ENCODE assay signal across 8 mouse cellular contexts in the genomic region with DNA sequence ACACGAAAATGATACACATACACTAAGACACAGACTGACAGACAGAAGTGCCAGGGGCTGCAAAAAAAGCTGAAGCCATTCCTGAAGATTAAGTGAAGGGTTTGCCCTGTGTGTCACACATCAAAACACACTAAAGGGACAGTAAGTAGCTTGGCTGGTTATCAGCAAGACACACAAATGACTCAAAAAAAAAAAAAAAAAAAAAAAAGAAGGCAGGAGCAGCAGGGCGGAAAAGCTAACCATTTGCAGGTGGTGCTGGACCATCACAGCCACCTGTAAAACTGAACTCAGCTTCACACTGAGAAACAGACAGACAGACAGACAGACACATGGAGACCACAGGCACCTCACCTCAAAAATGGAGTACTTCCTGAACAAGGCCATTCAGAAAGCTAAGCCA. TPM values are rescaled to one million over a fixed set of nuclear protein-coding genes. Genes with fewer than 3 reads are reported as not detected.
DNase-seq lines count a peak whose midpoint lies in the region; ATAC-seq lines count a peak whose summit lies in the region.
"Had no signal": no experiment of that assay in that cellular context is flagged by ENCODE, and none has a peak within 500 bp of the region (broad histone marks: within the 10 kb centered on the region; RNA-seq: fewer than 3 reads in every experiment).

No protein-coding gene starts in this region.

- H3K27me3 ChIP-seq in lung, embryonic 15.5 days = no peaks in the 10 kb centered on the region
- no peaks in the 10 kb centered on the region for H3K27me3 ChIP-seq in forebrain, embryonic 10.5 days (ENCODE audit: poor library complexity, severe bottlenecking)
- H3K27me3 ChIP-seq in limb, embryonic 12.5 days = no peaks in the 10 kb centered on the region
- H3K27me3 ChIP-seq in neural tube, embryonic 14.5 days (ENCODE audit: control insufficient read depth, insufficient read depth, low read length) = no peaks in the 10 kb centered on the region

- WGBS in lung, embryonic 15.5 days = 74% methylated on average over 2 of the region's 2 CpGs
- WGBS in forebrain, embryonic 10.5 days = 94% methylated on average over 2 of the region's 2 CpGs
- 76% methylated on average over 2 of the region's 2 CpGs for WGBS in limb, embryonic 12.5 days
- 96% methylated on average over 2 of the region's 2 CpGs for WGBS in neural tube, embryonic 14.5 days

- H3K36me3 ChIP-seq in lung, embryonic 15.5 days = peaks cover 14% of the 10 kb centered on the region
- H3K36me3 ChIP-seq in forebrain, embryonic 10.5 days (replicated peaks) = peaks cover 57% of the 10 kb centered on the region
- H3K36me3 ChIP-seq in limb, embryonic 12.5 days = peaks cover 25% of the 10 kb centered on the region
- no peaks in the 10 kb centered on the region for H3K36me3 ChIP-seq in neural tube, embryonic 14.5 days (ENCODE audit: control insufficient read depth, insufficient read depth, low read length)

- peak overlapping the region; percentile 53; the same call in 1 of the 2 replicates for H3K4me2 ChIP-seq in lung, embryonic 15.5 days
- H3K4me2 ChIP-seq in limb, embryonic 12.5 days = peak overlapping the region; percentile 72
- H3K4me2 ChIP-seq in neural tube, embryonic 14.5 days (ENCODE audit: low read depth, low read length) = peak overlapping the region; percentile 55; the same call in 1 of the 2 replicates

- H3K27ac ChIP-seq in lung, embryonic 15.5 days = no peak overlapping the region
- no peak overlapping the region for H3K27ac ChIP-seq in forebrain, embryonic 10.5 days
- H3K27ac ChIP-seq in limb, embryonic 12.5 days = no peak overlapping the region
- H3K27ac ChIP-seq in neural tube, embryonic 14.5 days (ENCODE audit: low read depth, low read length) = no peak overlapping the region

- no peak overlapping the region; the same call in 1 of the 2 replicates for H3K4me3 ChIP-seq in lung, embryonic 15.5 days
- peak overlapping the region; percentile 96; the same call in 1 of the 2 replicates for H3K4me3 ChIP-seq in forebrain, embryonic 10.5 days
- H3K4me3 ChIP-seq in limb, embryonic 12.5 days (replicated peaks) = no peak overlapping the region
- no peak overlapping the region for H3K4me3 ChIP-seq in neural tube, embryonic 14.5 days (ENCODE audit: low read depth, low read length)

- no peak for ATAC-seq in lung, embryonic 15.5 days (ENCODE audit: borderline replicate concordance, extremely low read depth, low FRiP score, low TSS enrichment)
- ATAC-seq in limb, embryonic 12.5 days (ENCODE audit: insufficient number of reproducible peaks, insufficient read depth, low FRiP score, low TSS enrichment, low read depth) = no peak
- no peak for ATAC-seq in neural tube, embryonic 14.5 days (ENCODE audit: low read depth)

- DNase-seq in lung, postnatal 36 days = no peak
- no peak for DNase-seq in forebrain, embryonic 10.5 days (ENCODE audit: extremely low spot score, low spot score)
- no peak for DNase-seq in frontal cortex, postnatal 10 days (ENCODE audit: low spot score in 2 of 2)
- DNase-seq in cerebellum, postnatal 25 days = no peak
- DNase-seq: heart, adult 18-20 months had no signal

- H3K9ac ChIP-seq in lung, embryonic 15.5 days = no peak overlapping the region
- no peak overlapping the region for H3K9ac ChIP-seq in limb, embryonic 12.5 days (replicated peaks)
- no peak overlapping the region for H3K9ac ChIP-seq in neural tube, embryonic 14.5 days (replicated peaks; ENCODE audit: low read depth, low read length)

- no peaks in the 10 kb centered on the region for H3K9me3 ChIP-seq in lung, embryonic 15.5 days
- peaks cover 30% of the 10 kb centered on the region for H3K9me3 ChIP-seq in forebrain, embryonic 10.5 days
- H3K9me3 ChIP-seq in limb, embryonic 12.5 days = peaks cover 6% of the 10 kb centered on the region; the same call in 1 of the 2 replicates
- H3K9me3 ChIP-seq in neural tube, embryonic 14.5 days (ENCODE audit: control insufficient read depth, low read length) = no peaks in the 10 kb centered on the region

- H3K4me1 ChIP-seq in lung, embryonic 15.5 days = peaks cover 29% of the 10 kb centered on the region
- H3K4me1 ChIP-seq in forebrain, embryonic 10.5 days = peaks cover 28% of the 10 kb centered on the region
- peaks cover 22% of the 10 kb centered on the region for H3K4me1 ChIP-seq in limb, embryonic 12.5 days (replicated peaks)
- peaks cover 23% of the 10 kb centered on the region for H3K4me1 ChIP-seq in neural tube, embryonic 14.5 days (ENCODE audit: control insufficient read depth, insufficient read depth, low read length)

RNA-seq across cellular contexts. Expression of gene Nelfa, which starts 2.1 kb away (rescaled TPM):
- 52.7 and 54.3 TPM in 2 replicates for polyA plus RNA-seq in lung, embryonic 15.5 days (2015; fragmentation: Nextera tagmentation; extraction: Ambion mirVana)
- polyA plus RNA-seq in forebrain, embryonic 10.5 days (2016; fragmentation: Nextera tagmentation; extraction: Ambion mirVana) = 86.9 and 89.9 TPM in 2 replicates
- polyA plus RNA-seq in limb, embryonic 12.5 days (2016; fragmentation: Nextera tagmentation; extraction: Ambion mirVana) = 69.0 and 76.8 TPM in 2 replicates
- 34.3 and 37.1 TPM in 2 replicates for polyA plus RNA-seq in neural tube, embryonic 14.5 days (2014; fragmentation: Nextera tagmentation; extraction: Ambion mirVana)

RNA-seq across cellular contexts. Expression of gene Gm1673, which starts 49.2 kb away (rescaled TPM):
- polyA plus RNA-seq in lung, embryonic 15.5 days (2015; fragmentation: Nextera tagmentation; extraction: Ambion mirVana) = 68.6 and 71.4 TPM in 2 replicates
- polyA plus RNA-seq in forebrain, embryonic 10.5 days (2016; fragmentation: Nextera tagmentation; extraction: Ambion mirVana) = 256 and 263 TPM in 2 replicates
- polyA plus RNA-seq in limb, embryonic 12.5 days (2016; fragmentation: Nextera tagmentation; extraction: Ambion mirVana) = 186 and 197 TPM in 2 replicates
- 403 and 457 TPM in 2 replicates for polyA plus RNA-seq in neural tube, embryonic 14.5 days (2014; fragmentation: Nextera tagmentation; extraction: Ambion mirVana)
